Mouse (Mus musculus): ENCODE data around the gene Cd44.

Cd44 gene

GRCm38 (mm10) chr2:102868444-102868843 is 33.0 kb downstream of the Cd44 start:
- DNase-seq: no peak

DNA sequence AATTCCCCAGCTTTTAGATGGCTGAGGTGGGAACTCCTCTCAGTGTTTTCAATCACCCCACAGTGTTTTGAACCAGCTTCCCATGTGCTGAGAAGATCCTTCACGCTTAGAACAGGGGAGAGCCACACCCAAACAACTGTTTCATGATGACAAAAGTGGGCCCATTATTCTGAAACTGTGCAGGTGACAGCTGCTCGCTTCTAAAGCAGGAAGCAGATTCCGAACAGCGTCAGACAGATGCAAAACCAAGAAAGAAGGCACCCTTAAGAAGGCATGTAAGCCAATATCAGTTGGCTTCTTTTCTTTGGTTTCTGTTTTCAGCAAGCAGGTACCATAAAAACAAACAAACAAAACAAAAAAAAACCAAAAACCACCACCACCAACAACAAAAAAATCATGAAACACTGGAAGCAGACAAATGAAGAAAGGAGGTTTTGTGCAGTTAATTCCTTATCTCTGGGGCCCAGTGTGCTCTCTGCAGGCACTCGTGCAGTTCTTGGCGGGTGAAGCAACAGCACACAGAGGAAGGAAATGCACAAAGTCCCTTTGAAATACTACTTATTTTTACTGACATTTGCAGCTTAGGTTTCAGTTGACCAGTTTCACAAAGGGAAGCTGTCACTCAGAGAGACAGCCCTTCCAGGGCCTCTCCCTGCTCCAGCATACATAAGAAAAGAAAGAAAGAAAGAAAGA is 33.9 kb downstream of the Cd44 start:
- DNase-seq: no peak

GRCm38 (mm10) chr2:102866594-102866993 is 34.9 kb downstream of the Cd44 start:
- no peak for DNase-seq

DNA sequence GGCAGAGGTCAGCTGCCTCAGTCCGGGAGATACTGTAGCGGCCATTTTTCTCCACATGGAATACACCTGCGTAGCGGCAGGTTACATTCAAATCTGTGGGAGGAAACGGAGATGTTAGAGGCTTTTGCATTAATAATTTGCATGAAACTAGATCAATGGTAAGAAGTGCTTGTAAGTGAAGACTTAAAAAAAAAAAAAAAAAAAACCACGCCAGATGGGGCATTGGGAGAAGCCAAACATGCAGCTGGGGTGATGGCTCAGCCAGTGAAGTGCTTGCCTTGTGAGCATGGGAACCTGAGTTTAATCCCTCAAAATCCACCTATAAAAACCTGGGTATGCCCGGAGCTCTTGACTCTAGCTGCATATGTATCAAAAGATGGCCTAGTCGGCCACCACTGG is 36.1 kb downstream of the Cd44 start:
- DNase-seq: no peak

- no peak for DNase-seq
Measured at GRCm38 (mm10) chr2:102864695-102865353, 36.6 kb downstream of the Cd44 start.

DNA sequence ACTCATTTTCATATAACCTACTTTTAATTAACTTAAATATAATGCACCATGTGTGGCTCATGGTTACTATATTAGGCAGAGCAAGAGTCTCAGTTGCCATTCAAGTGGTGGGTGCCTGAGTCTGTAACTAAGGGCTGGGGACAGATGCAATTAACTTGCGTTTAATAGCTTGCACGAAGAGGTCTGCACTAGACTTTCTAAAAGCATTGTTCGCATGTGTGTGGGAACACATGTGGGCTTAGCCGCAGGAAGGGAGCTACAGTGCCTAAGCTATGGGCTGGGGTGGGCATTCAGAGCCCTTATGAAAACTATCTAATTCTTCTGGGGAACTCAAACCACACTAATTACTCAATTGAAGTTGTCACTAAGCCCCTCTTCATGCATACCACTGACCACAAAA is 37.4 kb downstream of the Cd44 start:
- no peak for DNase-seq

- DNase-seq: no peak
Measured at GRCm38 (mm10) chr2:102863583-102863982, 37.9 kb downstream of the Cd44 start.

DNA sequence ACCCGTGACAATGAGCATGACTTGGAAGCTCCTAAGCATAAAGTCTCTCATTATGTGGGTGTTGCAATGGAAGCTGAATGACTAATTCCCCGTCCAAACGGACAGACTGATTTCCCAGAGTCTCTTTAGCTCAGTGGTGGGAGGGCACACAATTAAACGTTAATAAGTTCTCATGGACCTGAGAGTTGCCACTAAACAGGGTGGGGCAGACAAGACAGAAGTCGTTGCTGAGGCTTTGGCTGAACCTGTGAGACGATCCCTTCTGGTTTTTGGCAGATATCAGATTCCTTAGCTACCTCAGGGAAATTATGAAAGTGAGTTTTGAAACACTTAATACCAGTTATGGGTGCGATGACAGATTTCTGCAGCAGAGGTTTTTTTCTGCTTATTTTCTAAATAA is 38.8 kb downstream of the Cd44 start:
- DNase-seq: no peak

GRCm38 (mm10) chr2:102858271-102858670 is 43.2 kb downstream of the Cd44 start:
- DNase-seq: no peak

GRCm38 (mm10) chr2:102853297-102853696 is 48.2 kb downstream of the Cd44 start:
- DNase-seq: no peak

GRCm38 (mm10) chr2:102851936-102852477 is 49.5 kb downstream of the Cd44 start:
- no peak for DNase-seq

- no peak for DNase-seq
Measured at GRCm38 (mm10) chr2:102850026-102850425, 51.4 kb downstream of the Cd44 start.

DNA sequence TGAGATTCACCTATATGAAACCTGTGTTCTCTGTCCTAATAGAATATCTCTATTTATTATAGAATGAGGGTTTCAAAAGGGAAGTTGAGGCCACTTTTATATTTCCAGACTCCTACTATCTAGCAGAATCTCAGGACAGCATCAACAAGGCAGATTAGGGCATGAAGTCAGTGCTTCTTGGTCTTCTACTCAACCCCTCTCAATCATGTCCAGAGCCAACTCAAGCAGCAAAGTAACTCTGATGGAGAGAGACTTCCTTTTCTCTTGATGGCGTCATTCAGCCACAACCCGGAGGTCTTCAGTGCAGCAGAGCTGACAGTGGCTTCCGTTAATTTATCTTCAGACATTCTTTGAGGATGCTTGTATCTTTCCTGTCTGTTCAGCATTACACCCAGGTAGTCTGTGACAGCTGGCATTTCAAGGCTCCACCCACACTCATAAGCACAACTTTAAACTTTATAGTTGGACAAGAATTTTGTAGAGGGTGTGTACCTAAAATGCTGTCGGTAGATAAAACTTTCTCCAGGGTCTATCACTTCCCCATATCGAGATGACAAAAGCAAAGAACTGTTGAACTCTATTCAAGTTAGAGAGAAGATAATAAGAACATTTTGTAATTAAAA is 52.5 kb downstream of the Cd44 start:
- DNase-seq: no peak

DNA sequence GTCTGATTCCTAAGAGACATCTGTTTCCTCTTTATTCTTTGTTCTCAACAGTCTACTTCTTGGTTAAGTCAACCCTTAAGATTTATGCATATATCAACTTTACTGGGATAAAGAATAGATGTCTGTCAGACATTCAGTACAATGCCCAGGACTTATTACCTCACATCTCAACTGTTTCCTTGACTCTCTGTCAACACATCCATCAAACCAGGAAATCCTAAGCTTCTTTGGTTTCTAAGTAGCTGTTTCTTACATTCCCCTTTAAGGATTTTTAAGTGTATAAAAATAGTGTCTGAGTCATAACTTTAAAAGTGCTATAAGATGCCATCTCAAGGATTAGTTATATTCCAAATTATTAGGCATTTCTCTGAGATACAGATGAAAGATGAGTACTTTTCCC is 60.2 kb downstream of the Cd44 start:
- DNase-seq: no peak

DNA sequence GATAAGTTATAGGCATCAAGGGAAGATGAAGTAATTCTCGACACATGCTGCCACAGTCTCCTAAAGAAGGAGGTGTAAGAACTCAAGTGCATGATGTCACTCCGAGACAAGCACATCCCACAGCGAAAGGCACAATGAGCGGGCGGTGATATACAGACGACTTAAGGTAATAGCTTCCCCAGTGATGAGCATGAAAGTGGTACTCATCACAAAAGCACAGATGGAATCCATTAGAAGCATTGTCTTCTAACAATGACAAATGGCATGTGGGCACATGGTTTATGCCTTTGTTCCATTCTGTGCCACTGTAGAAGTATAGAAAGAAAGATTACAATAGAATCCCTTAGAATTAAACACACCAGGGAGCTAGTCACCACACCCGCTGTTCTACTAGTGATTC is 63.3 kb downstream of the Cd44 start:
- no peak for DNase-seq

GRCm38 (mm10) chr2:102831547-102831946 is 69.9 kb downstream of the Cd44 start:
- DNase-seq: no peak

GRCm38 (mm10) chr2:102829201-102829600 is 72.3 kb downstream of the Cd44 start:
- DNase-seq: peak; percentile 62 to 77

- no peak for DNase-seq
Measured at GRCm38 (mm10) chr2:102828381-102828780, 73.1 kb downstream of the Cd44 start.

DNA sequence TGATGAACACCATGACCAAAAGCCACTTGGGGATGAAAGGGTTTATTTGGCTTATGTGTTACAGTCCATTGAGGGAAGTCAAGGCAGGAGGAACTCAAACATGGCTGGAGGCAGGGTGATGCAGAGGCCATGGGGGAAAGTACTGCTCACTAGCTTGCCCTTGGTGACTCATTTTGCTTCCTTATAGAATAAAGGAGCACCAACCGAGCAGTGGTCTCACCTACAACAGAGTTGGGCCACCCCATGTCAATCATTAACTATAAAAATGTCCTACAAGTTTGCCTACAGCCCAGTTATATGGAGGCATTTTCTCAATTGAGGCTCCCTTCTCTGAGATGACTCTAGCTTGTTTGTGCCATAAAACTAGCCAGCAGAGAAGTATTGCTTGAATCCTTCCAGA is 73.6 kb downstream of the Cd44 start:
- DNase-seq: no peak

GRCm38 (mm10) chr2:102825961-102826633 is 75.4 kb downstream of the Cd44 start:
- no peak for DNase-seq

GRCm38 (mm10) chr2:102822036-102822435 is 79.4 kb downstream of the Cd44 start:
- DNase-seq: no peak

DNA sequence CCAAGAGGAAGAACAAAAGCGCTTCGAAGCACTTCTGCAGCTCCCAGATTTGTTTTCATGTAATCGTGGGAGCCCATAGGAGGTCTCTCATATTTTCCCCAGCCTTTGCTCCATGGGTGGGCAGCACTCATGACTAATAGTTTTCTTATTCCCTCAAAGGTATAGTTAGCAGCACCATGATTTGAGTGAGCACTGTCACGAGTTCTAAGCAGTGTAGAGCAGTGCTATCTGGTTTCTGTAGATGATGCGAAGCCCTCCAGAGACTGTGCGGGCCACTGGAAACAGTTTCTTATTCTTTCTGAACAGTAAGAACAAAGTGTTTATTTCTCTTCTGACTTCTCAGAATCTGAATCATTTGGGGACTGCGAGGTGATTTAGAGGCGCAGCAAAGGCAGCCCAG is 80.7 kb downstream of the Cd44 start:
- DNase-seq: no peak

DNA sequence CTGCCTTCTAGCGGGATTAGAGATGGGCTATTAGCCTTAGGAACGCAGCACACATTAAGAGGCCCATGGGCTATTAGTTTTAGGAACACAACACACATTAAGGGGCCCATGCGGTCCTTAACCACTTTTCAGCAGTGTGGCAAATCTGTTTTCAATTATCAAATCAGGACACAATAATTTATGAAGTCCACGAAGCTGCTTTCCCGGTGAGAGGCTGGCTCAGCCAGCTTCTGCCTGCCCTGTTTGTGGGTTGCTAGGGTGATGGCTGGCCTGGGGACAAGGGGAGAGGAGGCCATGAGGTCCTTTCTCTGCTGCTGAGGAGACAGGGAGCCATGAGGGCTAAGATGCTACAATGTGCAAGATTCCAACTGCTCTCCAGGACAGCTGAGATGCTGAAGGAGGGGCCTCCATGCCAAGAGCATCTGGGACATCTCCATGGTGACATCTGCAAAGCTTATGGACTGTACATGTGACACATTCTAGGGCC is 81.2 kb downstream of the Cd44 start:
- DNase-seq: no peak
